Mouse (Mus musculus) erythroblast, embryonic 14.5 days (primary cell): ENCODE results near the gene Prkar1a.

Experiments used
- GATA1 ChIP-seq: IDR thresholded peaks from 2 replicates; pipeline ENCODE4 v1.6.1; 2012; ENCODE audit warnings: low read length, inconsistent platforms, mixed read lengths
- TAL1 ChIP-seq: IDR thresholded peaks from 3 replicates; pipeline ENCODE4 v1.6.1; 2012; ENCODE audit warnings: low read length, inconsistent platforms, mixed read lengths

- TF ChIP-seq GATA1, result no peak
- TF ChIP-seq TAL1, result no peak
Observed at GRCm38 (mm10) chr11:109668115-109668725, 19.0 kb downstream of the Prkar1a start.
